Mouse (Mus musculus) ES-Bruce4 (cell line): ENCODE results near the gene Srpx2.

Experiments
- CTCF ChIP-seq: IDR thresholded peaks from one replicate; pipeline ENCODE4 v1.8.1; 2011; ENCODE audit warnings: low read depth, low read length
- EP300 ChIP-seq: IDR thresholded peaks from 2 replicates; pipeline ENCODE4 v1.6.1; 2011; ENCODE audit warnings: low read depth, low read length; ENCODE audit not compliant: insufficient read depth
- POLR2A ChIP-seq: IDR thresholded peaks from one replicate; pipeline ENCODE4 v1.8.1; 2011; ENCODE audit warnings: low read length; ENCODE audit not compliant: insufficient read depth

GRCm38 (mm10) chrX:133936605-133937225 lies 28.5 kb downstream of the Srpx2 start:
- TF ChIP-seq POLR2A (no peak), CTCF (no peak), EP300 (no peak)
